Mouse (Mus musculus): ENCODE measurements at regions not wholly inside any gene's neighbourhood (a gene's known extent, or its start where the extent isn't known, plus 50 kb on each side); places are given as distances from the start of the nearest gene placed in this dataset.

DNA sequence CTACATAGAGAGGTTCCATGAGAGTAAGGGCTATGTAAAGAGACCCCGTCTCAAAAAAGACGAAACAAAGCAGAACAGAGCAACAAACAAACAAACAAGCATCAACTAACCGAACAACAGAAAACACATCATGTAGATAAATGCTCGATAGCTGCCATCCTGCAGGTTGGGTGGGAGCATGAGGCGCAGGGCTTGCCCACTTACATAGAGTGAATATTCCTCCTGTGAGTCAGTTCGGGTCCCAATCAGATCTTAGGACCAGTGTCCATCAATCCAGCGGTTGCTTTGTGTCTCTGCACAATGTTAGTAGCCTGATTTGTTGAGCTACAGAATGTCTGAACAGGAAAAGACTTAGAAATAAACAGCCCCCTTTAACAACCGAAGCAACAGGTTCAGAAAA is 129.4 kb upstream of the Rcn1 start:
- no peak for DNase-seq

DNA sequence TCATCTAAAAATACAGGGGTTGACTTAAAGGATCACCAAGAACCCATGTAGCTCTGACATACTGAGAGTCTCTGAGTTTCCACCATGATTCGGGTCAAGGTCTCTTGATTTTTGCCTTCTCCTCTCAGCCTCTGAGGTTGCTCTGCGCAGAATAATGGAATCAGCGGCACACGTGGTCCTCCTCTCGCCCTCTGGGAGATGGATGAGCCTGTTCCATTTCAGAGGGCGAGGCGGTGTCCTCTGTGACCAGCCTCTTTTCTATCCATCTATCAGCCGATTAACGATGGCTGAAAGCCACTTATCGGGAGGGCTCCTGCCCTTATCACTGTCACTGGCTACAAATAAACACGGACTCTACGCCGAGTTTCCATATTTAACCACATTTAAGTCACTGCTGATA is 124.6 kb upstream of the Pax6 start:
- DNase-seq, result no peak

DNA sequence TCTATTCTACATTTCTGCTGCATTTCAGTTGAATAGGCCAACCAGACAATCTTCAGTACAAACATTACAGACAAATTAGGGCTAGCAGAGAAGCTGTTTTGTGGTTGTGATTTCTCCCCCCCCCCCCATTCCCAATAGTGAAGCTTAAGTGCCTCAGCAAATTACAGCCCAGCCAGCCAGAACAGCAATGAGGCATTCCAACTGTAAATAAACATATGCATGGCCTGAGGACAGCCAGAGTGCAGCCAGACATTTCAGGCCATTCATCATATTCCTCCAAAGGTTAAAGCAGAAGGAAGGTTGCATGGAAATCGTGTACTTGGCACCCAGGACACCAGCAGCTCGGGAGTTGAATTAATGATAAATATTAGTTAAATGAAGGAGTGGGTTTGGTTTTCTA is 116.6 kb upstream of the Pax6 start:
- DNase-seq, result no peak

DNA sequence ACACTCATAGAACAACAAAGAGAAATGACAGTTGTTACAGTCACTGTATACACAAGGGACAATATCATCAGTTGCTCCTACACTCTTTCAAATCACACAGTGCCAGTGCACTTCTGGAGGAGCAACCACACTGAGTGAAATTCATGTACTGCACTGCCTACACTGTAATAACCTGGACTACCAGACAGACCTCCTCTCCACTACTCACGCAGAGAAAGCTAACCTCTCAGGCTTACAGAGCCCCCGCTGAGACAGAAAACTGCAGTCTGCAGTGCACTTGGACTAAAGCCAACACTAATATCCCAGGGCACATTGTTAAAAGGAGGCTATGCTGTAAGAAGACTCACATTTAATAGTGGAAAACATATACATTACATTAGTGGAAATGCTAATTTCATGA is 81.9 kb upstream of the Pax6 start:
- DNase-seq, result no peak

DNA sequence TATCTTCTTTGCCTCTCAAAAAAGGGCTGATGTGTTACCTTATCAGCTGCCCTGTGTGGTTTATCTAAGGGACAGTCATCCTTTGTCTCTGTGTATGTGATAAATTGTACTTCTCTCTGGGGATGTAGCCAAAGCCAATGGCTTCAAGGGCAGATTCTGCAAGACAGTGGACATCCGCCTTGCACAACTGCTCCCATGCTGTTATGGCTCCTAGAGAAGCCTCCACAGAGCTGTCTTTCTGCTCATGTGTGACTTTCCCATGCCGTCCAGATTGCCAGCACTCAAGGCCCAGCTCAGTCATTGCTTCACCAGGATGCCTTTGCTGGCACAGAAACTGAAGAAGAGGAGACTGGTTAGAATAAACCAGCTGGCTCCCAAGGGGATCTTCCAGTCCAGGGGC is 74.6 kb upstream of the Pax6 start:
- DNase-seq, result no peak

DNA sequence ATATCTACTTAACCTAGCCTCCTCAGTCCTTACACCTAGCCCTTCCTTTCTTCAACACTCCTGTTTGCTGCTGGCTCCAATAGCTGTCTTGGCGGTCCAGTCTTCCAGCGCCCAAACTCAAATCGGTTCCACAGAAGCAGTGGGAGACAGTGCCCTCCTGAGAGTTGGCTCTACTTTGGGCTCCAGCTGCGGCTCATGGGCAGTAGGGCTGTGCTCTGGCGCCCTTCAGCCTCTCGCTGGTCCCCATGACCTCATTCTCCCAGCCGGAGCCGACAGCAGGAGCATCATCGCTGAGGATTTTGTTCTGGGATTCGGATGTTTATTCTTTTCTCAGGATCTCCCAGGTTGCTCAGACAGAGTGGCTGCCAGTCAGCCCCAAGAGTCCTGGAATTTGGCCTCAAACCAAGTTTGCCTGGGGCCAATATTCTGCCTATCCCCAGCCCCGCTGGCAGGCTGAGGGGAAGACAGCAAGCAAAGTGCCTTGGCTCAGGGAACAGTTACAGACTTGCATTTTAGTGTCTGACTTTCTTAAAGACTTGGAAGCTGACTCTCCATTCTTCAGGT is 64.1 kb upstream of the Pax6 start:
- DNase-seq, result no peak

DNA sequence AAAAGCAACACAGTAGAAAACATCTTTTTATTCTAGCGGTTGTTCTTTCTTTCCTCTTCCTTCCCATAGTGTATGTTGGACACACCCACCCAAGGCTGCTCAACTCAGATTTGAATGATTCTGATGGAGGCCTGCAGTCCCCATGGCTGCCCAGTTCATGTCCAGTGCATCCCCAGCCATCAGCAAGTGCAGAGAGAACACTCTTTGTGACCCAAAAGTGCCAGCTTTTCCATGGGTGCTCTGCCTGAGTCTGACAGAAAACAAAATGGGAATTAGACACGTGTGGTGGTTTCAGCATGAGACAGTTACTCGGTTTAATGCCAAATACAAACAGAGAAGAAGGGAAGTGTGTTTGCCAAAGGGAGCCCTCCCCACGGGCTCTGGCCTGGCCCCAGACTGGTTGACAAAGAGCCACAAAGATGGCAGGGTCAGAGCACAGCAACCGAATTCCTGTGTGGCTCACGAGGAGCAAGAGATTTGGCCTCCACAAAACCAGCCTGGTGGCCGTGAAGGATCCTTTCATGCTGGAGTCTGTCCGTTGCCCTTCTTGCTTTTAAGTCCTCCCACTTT is 60.6 kb upstream of the Pax6 start:
- no peak for DNase-seq

DNA sequence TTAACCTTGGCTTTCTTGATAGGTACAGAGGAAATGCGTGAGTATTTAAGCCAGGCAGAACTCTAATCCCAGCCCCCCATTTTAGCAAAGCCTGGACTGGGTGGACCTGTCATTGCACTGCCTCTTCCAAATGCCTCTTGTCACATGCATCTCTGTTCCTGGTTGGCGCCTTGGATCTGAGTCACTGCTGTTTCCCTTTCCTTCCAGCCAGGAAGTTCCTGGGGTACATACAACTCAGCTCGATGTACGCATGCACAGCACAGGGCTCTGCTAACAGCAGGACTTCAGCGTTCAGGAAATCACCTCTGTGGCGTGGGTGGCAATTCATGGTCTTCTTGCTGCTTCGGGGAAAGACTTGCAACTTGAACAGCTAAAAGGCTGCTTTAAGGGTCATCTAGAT is 59.9 kb upstream of the Pax6 start:
- no peak for DNase-seq

DNA sequence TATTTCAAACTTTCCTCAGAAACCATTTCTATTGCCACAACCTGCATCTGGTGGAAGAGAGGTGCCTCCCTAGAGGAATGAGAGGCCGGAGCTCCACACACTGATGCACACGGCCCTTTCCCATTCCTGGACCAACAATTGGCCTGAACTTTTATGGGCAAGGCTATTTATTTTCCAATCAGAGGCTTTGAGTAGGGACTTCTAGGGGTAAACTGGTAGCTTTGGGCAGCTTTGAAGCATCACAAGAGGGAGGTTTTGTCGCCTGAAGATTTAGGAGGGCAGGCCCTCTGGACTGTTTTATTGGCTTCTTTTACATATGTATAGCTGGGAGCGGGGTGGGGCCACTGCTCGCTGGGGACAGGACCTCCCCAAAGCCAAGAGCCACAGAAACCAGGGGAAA is 57.7 kb upstream of the Pax6 start:
- DNase-seq, result no peak

DNA sequence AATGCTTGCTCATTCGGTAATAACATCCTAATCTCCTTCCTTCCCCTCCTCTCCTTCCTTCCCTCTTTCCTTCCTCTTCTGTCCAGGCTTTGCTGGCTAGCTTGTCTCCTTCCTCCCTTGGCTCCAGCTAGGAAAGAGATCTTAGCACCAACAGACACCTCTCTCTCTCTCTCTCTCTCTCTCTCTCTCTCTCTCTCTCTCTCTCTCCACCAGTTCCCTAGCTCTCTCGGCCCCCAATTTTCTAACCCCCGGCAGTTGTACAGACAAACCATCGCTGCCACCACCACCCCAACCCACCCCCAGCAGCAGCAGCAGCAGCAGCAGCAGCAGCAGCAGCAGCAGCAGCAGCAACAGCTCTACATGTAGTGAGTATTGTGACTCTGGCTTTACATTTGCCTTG is 57.0 kb upstream of the Pax6 start:
- DNase-seq, result no peak

DNA sequence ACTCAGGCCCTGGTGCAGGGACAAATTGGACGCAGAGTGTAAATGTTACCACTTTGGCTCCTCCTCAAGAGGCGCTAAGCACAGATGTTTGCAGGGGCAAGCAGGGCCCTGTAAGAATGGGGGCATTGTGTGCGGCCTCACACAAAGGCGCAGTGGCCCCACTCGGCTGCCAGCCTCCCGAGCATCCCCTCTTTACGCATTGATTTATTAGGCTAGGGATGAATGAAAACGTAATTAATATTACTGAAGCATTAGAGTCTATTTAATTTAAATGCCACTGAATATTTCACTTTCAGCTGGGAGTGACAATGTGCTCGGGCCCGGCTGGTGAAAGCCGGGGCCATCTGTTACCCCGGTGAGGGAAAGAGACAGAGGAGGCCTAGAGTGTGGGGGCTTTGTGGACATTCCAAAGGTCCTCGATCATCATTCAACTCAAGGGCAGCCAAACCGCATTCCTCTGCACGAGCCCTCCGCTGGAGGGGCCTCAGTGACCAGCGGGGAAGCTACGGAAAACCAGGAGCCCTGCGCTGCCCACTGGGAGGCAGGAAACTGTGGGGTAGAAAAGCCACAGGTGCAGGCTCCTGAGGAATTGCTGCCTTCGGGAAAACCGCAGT is 56.5 kb upstream of the Pax6 start:
- no peak for DNase-seq

DNA sequence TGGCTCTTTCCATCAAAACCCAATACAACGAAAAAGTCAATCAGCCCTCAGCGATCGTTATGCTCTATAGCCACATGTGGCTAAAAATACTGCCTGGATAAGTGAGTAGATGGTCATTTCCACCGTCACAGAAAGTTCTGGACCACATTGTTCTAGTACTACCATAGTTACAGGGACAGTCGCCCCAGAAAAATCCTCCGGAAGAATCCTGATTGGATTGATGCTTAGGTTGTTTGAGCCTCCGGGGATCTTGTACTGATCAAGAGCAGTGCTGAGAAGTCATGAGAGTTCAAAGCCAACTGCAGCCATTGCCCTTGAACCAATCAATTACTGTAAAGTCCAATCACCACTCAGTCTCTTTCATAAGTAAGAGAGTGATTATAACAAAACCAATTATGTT is 56.0 kb upstream of the Pax6 start:
- DNase-seq, result no peak

DNA sequence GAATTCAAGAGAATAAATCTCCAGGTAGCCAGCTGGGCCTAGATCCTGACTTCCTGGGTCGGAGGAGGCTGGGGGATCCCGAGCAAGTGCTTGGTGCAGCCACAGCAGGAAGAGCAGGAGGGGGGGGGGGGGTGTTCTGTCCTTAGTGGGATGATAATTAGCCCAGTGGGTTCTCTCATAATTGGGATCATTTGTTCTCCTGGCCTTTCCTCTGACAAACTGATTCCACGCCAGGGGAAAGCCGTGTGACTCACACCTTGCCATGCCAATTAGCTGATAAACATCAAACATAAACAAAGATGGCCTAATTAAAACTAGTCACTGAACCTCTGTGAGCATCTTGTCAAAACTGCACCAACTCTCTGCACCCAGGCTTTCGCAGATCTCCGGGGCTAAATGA is 55.5 kb upstream of the Pax6 start:
- DNase-seq, result no peak

DNA sequence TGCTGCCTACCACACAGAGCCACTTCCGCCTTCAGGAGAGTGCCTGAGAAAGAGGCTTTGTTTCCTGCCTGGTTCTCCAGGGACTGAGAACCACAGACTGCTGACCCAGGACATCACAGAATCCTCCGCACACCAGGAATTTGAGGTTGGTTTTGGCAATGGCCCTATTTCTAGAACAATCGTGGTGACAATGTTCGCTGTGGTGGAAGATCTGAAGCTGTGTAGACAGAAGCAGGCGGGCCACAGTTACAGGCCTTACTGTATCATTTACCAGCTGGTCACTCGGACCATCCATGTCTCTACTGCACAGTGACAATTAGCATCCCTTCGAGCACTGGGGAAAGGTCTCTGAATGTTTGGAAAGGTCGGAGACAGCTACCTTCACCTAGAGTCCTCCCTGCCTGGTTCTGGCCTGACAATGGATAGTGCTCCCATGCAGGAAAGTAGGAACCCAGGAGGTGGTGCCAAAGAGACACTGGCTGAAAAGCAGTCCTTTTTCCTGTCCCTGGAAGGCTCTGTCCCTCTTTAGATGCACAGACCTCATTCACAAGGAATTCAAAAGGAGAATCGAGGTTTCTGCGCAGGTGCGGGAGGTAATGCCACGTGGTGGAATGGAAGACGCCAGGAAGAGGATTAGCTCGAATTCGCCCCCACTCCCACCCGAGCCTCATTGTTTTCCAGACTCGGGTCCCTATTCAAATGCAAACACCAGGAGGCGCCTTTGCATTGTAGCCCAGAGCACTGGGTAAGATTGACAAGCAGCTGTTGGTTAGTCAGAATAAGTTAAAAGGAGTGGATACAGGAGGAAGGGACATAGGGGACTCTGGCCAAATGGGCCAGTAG is 52.6 kb upstream of the Pax6 start:
- peak in 1 of 2 experiments; percentile 3 for DNase-seq
